Mouse (Mus musculus): Measurements from ENCODE around the gene Epop. TPM values are rescaled to one million over a fixed set of nuclear protein-coding genes. Genes with fewer than 3 reads are reported as not detected.

The Epop gene
- 0.51 and 0.62 TPM in 2 replicates for polyA plus RNA-seq (2012; rRNA removed)

DNA sequence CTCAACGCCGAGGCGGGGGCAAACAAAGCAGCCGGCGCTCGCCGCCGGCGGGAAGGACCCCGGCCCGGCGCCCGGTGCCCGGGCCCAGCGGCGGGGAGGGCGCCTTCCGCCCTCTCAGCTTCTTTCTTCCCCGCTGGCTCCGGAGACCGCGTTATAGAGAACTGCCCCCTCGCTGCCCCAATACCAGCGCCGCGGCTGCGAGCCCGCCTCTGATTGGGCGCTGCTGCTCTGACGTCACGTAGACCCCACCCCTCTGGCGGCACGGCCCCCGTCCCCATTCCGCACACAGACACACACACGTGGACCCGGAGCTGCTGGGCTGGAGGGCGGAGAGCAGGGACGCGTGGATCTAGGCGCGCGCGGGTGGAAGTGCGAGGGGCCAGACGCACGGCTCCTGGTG is at the start of gene Epop:
TSS of gene Epop (minus strand) at position 127 of the 400 bp plus-strand sequence.
- no peak for DNase-seq (ENCODE audit: low read depth)

GRCm38 (mm10) chr11:97678301-97678700 is 48.8 kb upstream of the Epop start:
- no peak for DNase-seq (ENCODE audit: low read depth)

GRCm38 (mm10) chr11:97677842-97678241 is 48.3 kb upstream of the Epop start:
- no peak for DNase-seq (ENCODE audit: low read depth)

GRCm38 (mm10) chr11:97677381-97677780 is 47.9 kb upstream of the Epop start:
- no peak for DNase-seq (ENCODE audit: low read depth)

DNA sequence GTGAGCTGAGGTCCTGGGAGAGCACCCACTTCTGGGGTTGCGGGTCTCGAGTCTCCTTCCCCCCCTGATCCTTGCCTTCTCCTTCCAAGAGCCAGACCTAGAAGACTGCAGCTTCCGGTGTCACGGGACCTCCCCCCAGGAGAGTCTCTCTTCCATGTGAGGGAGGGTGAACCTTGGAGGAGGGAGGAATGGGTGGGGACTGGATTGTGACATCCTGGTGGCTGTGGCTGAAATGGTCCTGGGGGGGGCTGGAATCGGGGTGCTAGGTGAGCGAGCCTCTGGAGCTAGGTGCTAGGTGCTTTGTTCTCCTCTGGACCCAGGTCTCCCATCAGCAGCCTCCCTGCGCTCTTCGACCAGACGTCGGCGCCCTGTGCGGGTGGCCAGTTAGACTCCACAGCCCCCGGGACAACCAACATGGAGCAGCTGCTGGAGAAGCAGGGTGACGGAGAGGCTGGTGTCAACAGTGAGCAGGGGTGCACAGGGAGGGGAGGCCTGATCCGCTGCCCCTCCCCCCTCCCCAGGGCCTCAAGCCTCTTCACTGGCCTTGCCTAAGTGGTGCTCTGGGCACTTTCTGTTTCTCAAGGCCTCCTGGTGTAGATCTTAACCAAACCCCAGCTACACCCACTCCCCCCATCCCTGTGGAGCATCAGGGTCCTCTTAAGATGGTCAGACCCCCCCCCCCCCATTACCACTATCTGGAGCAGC is 46.7 kb upstream of the Epop start:
- no peak for DNase-seq (ENCODE audit: low read depth)

- no peak for DNase-seq (ENCODE audit: low read depth)
Observed at GRCm38 (mm10) chr11:97673148-97673547, 43.6 kb upstream of the Epop start.

GRCm38 (mm10) chr11:97671177-97671527 is 41.6 kb upstream of the Epop start:
- DNase-seq (ENCODE audit: low read depth) = no peak

- DNase-seq (ENCODE audit: low read depth) = no peak
Observed at GRCm38 (mm10) chr11:97670234-97671176, 41.0 kb upstream of the Epop start.

- no peak for DNase-seq (ENCODE audit: low read depth)
Observed at GRCm38 (mm10) chr11:97669829-97670228, 40.3 kb upstream of the Epop start.

DNA sequence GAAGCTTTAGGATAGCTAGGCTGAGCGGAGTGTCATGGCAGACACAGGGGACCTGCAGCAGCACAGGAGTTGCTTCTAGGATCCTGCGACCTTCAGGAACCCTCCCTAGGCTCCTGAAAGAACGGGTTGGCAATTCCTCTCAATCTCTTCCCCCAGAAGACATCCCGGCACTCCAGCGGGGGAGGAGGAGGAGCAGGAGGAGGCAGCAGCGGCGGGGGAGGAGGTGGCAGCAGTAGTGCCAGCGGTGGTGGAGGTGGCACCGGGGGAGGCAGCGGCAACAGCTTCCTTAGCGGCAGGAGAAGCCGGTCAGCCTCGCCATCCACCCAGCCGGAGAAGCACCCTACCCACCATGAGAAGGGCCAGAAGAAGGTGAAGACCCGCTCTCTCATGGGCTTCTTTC is 39.8 kb upstream of the Epop start:
- DNase-seq (ENCODE audit: low read depth) = no peak

DNA sequence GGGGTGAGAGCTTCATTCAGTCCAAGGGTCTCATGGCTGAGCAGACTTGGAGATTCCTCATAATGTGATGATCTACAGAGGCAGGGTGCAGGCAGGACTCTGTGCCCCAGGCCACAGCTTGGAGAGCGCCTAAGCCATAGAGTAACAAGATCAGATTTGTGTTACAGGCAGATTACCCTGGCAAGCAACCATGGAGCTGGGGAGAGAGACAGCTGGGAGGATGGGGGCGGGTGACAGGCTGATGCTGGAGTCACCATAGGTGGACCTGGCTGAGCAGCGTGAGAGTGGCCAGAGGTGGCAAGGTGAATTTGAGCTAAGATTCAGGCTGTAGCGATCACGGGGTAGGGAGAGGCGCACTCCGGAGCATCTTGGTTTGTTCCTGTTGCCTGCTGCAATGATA is 38.7 kb upstream of the Epop start:
- no peak for DNase-seq (ENCODE audit: low read depth)

DNA sequence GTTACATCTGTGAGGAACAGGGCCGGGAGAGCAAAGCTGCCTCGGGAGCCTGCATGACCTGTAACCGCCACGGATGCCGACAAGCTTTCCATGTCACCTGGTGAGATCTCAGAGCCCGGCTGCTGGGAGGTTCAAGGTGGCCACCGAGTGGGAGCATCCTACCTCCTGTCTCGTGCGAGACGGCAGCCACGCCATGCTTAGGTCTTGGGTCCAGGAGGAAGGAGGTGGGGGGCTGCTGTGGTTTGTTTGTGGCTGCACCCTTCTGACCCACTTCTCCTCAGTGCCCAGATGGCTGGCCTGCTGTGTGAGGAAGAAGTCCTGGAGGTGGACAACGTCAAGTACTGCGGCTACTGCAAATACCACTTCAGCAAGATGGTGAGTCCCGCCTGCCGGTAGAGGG is 37.3 kb upstream of the Epop start:
- no peak for DNase-seq (ENCODE audit: low read depth)

GRCm38 (mm10) chr11:97666221-97666620 is 36.7 kb upstream of the Epop start:
- DNase-seq (ENCODE audit: low read depth) = no peak

DNA sequence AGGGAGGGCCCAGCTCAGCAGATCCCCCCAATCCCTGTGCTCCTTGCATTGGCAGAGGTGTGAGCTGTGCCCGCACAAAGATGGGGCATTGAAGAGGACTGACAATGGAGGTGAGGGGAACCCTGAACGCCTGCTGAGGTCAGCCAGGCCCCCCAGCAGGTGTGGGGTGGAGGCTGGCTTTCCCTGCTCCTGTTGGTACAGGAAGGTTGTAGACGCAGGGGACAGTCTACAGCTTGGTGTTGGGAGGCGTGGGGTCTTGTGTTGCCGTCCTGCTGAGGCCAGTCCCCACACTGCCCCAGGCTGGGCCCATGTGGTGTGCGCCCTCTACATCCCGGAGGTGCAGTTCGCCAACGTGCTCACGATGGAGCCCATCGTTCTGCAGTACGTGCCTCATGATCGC is 35.9 kb upstream of the Epop start:
- DNase-seq (ENCODE audit: low read depth) = no peak

DNA sequence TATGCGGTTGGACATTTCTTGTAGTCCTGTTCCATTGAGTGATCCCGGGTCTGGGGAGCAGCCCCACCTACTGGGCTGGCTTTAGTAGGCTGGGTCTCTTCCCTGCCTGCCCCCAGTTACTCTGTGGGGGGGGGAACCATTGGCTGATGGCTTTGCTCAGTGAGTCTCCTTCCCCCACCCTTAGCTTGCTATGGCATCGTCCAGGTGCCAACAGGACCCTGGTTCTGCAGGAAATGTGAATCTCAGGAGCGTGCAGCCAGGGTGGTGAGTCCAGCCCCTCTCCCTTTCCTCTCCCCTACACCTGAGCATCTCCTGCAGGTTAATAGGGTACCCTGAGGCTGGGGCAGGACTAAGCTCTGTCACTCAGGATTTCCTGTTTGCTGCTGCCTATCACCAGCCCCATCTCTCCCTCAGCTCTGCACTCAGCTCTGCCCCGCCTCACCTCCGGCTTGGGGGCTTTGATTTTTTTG is 35.3 kb upstream of the Epop start:
- DNase-seq (ENCODE audit: low read depth) = no peak

DNA sequence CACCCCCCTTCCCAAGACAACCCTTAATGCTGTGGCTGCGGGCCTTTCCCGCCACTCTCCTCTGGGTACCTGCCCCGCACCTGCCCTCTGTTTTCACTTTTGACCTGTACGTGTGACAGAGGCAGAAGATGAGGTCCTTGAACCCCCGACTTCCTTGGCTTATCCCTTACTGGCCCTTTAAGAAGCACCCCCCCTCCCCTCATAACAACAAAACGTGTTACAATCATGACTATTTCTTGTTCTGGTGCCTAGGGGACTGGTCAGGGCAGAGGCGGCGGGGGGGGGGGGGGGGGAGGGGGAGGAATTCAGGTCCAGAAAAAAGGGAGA is 34.8 kb upstream of the Epop start:
- no peak for DNase-seq (ENCODE audit: low read depth)

DNA sequence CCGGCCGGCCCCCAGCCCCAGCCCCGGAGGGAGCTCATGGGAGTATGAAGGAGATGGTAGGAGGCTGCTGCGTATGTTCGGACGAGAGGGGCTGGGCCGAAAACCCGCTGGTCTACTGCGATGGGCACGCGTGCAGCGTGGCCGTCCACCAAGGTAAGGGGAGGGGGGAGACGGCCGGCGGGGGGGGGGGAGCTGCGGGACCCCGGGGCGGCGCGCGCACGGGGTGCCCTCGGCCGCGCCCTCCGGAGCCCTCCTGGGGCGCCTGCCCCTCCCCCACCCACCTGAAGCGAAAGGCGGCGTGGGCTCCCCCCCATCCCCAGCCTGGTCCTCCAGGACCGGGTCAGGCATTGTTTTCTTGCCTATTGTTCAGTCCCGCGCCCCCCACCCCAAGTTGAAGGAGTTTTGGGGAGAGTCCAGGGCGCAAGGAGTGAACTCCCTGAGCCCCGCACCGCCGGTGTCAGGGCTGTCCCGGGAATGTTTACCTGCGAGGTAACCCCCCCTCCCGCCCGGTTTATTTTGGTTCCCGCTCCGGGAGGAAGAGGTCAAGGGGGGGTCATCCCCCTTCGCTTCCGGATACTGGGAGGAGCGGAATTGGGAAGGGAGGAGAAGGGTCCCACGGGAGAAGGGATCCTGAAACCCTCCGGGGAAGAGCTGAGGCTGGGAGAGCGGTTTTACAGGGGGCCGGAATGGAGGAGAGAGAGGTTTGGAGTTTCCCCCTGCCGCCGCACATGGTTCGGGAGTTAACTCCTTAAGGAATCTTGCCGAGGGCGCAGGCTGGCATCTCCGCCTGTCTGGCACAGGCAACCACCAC is 34.2 kb upstream of the Epop start:
- DNase-seq (ENCODE audit: low read depth) = no peak

DNA sequence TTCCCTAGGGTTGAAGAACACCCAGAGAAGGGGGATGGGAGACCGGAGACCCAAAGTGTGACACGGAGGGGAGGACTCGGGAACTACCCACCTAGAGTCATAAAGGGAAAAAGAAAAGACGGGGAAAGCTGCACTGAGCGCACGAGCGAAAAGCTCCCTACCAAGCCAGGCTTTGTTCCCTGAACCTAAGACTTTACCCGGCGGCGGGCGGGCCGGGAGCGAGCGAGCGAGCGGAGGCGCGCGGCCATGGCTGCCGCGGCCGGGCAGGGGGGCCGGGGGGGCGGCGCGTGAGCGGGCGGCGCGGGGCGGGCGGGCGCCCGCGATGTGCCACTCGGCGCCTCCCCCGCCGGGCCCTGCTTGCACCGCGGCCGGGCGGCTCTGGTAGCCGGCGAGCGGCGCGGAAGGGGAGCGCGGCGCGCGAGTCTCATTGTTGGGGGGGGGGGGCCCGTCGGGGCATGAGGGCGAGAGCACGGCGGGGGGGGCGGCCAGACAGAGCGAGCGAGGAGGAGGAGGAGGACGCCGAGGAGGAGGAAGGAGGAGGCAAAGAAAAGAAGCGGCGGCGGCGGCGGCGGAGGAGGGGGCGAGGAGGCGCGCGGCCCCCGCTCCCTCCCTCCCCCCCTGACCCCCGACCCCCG is 33.5 kb upstream of the Epop start, which contains the start of gene Mllt6:
TSS of gene Mllt6 (plus strand) at position 522 of the 635 bp plus-strand sequence.
- DNase-seq (ENCODE audit: low read depth) = no peak

GRCm38 (mm10) chr11:97662207-97662892 is 32.8 kb upstream of the Epop start:
- DNase-seq (ENCODE audit: low read depth) = no peak

- DNase-seq (ENCODE audit: low read depth) = no peak
Observed at GRCm38 (mm10) chr11:97661648-97662133, 32.2 kb upstream of the Epop start.

Data from gonadal fat pad, adult 2 months (tissue).